11 mouse cellular contexts compared by ENCODE assay signal in the genomic region with DNA sequence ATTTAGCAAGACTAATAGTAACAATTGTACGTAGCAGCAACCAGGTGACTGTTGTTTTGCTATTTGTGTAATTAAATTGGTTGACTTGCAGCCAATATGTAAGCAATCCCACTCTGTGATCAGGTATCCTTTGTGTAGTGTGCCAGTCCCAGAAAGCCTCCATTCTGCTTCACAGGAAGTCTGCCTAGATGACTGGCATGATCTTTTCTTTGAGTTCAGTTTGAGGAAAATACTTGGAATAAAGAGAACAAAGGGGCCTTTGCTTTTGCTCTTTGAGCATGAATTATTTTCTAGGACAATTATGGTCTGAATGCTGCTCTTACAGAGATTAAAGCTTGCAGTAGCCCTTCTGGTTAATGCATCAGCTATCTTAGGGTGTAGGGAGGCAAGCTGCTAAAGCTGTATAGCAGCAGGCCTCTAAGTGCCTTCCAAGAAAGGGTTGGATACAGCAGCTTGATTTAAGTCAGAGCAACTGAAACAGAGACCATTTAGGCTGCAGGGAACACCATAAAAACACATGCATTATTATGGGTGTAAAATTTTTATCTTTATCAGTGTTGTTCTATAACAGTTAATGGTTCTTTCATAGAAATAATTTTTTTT.
DNase-seq lines count a peak whose midpoint lies in the region; ATAC-seq and TF ChIP-seq lines count a peak whose summit lies in the region.
"Had no signal": no experiment of that assay in that cellular context is flagged by ENCODE, and none has a peak within 500 bp of the region (broad histone marks: within the 10 kb centered on the region; RNA-seq: fewer than 3 reads in every experiment).

No protein-coding gene starts in this region.

- TF ChIP-seq CTCF in hindbrain, postnatal 0 days (IDR thresholded peaks at IDR 0.05; ENCODE audit: low read depth): no peak
- TF ChIP-seq CTCF in liver, postnatal 0 days (IDR thresholded peaks at IDR 0.05; ENCODE audit: low read depth): no peak

- H3K4me2 ChIP-seq in forebrain, embryonic 12.5 days: no peak overlapping the region
- H3K4me2 ChIP-seq in hindbrain, postnatal 0 days (ENCODE audit: low read depth, low read length): no peak overlapping the region
- no peak overlapping the region for H3K4me2 ChIP-seq in neural tube, embryonic 13.5 days
- no peak overlapping the region for H3K4me2 ChIP-seq in liver, postnatal 0 days (ENCODE audit: low read depth, low read length)

- H3K4me3 ChIP-seq in forebrain, embryonic 12.5 days (replicated peaks): no peak overlapping the region
- no peak overlapping the region for H3K4me3 ChIP-seq in hindbrain, postnatal 0 days (ENCODE audit: low read length)
- H3K4me3 ChIP-seq in neural tube, embryonic 13.5 days: no peak overlapping the region
- no peak overlapping the region for H3K4me3 ChIP-seq in liver, postnatal 0 days (ENCODE audit: low read depth, low read length)
- H3K4me3 ChIP-seq: erythroblast, embryonic 14.5 days had no signal

- no peak for TF ChIP-seq EP300 in liver, postnatal 0 days (IDR thresholded peaks at IDR 0.05; ENCODE audit: low read depth)

- peak; percentile 91 for ATAC-seq in forebrain, embryonic 12.5 days (ENCODE audit: low FRiP score)
- peak; percentile 84 for ATAC-seq in hindbrain, postnatal 0 days
- ATAC-seq in neural tube, embryonic 13.5 days (ENCODE audit: low read depth): peak; percentile 82
- ATAC-seq in liver, postnatal 0 days: no peak
- ATAC-seq: intestine, postnatal 0 days had no signal

- peak; percentile 42 for DNase-seq in embryo, embryonic 10.5 days (ENCODE audit: low spot score)
- DNase-seq in hindbrain, postnatal 0 days (ENCODE audit: low spot score): peak; percentile 13
- no peak for DNase-seq in liver, postnatal 0 days
- DNase-seq in lung, postnatal 36 days: no peak
- no peak for DNase-seq in spleen, postnatal 10 days (ENCODE audit: low spot score in 2 of 2)
- DNase-seq: cerebellum, postnatal 14 days; kidney, postnatal 36 days had no signal

- H3K9ac ChIP-seq in forebrain, embryonic 12.5 days: no peak overlapping the region
- H3K9ac ChIP-seq in hindbrain, postnatal 0 days (replicated peaks; ENCODE audit: low read length): no peak overlapping the region
- H3K9ac ChIP-seq in neural tube, embryonic 13.5 days: no peak overlapping the region
- H3K9ac ChIP-seq in liver, postnatal 0 days (replicated peaks): no peak overlapping the region

- H3K4me1 ChIP-seq in forebrain, embryonic 12.5 days: peaks cover 12% of the 10 kb centered on the region
- H3K4me1 ChIP-seq in hindbrain, postnatal 0 days (ENCODE audit: insufficient read depth, low read length): no peaks in the 10 kb centered on the region
- H3K4me1 ChIP-seq in neural tube, embryonic 13.5 days (replicated peaks): peaks cover 5% of the 10 kb centered on the region
- no peaks in the 10 kb centered on the region for H3K4me1 ChIP-seq in liver, postnatal 0 days (ENCODE audit: insufficient read depth)

- 7% methylated on average over 1 of the region's 1 CpGs for WGBS in forebrain, embryonic 12.5 days
- WGBS in hindbrain, postnatal 0 days: 28% methylated on average over 1 of the region's 1 CpGs
- WGBS in neural tube, embryonic 13.5 days: 24% methylated on average over 1 of the region's 1 CpGs
- 70% methylated on average over 1 of the region's 1 CpGs for WGBS in liver, postnatal 0 days (ENCODE audit: insufficient replicate concordance)

- H3K27me3 ChIP-seq in forebrain, embryonic 12.5 days: no peaks in the 10 kb centered on the region
- no peaks in the 10 kb centered on the region for H3K27me3 ChIP-seq in hindbrain, postnatal 0 days (ENCODE audit: insufficient read depth, low read length)
- no peaks in the 10 kb centered on the region for H3K27me3 ChIP-seq in neural tube, embryonic 13.5 days
- no peaks in the 10 kb centered on the region for H3K27me3 ChIP-seq in liver, postnatal 0 days (ENCODE audit: insufficient read depth, low read length)

- H3K9me3 ChIP-seq in forebrain, embryonic 12.5 days: no peaks in the 10 kb centered on the region
- H3K9me3 ChIP-seq in hindbrain, postnatal 0 days (ENCODE audit: low read length): 0 out of 2 replicates have a peak, but pooled peaks cover 2% of the 10 kb centered on the region
- 0 out of 2 replicates have a peak, but pooled peaks cover 4% of the 10 kb centered on the region for H3K9me3 ChIP-seq in neural tube, embryonic 13.5 days
- H3K9me3 ChIP-seq in liver, postnatal 0 days (ENCODE audit: low read length): no peaks in the 10 kb centered on the region

- H3K27ac ChIP-seq in forebrain, embryonic 12.5 days: no peak overlapping the region
- H3K27ac ChIP-seq in hindbrain, postnatal 0 days: no peak overlapping the region
- peak overlapping the region; percentile 66 for H3K27ac ChIP-seq in neural tube, embryonic 13.5 days (replicated peaks)
- no peak overlapping the region for H3K27ac ChIP-seq in liver, postnatal 0 days (ENCODE audit: low read depth)

- H3K36me3 ChIP-seq in forebrain, embryonic 12.5 days (replicated peaks): no peaks in the 10 kb centered on the region
- no peaks in the 10 kb centered on the region for H3K36me3 ChIP-seq in hindbrain, postnatal 0 days (ENCODE audit: insufficient read depth, low read length)
- H3K36me3 ChIP-seq in neural tube, embryonic 13.5 days: no peaks in the 10 kb centered on the region
- H3K36me3 ChIP-seq in liver, postnatal 0 days (replicated peaks; ENCODE audit: insufficient read depth, low read length): no peaks in the 10 kb centered on the region

Comparison
In these comparisons a context has a peak if more than half of its experiments do, and no peak if none do; other contexts are left out.
1. DNase-seq: peak in embryo, embryonic 10.5 days (single experiment) and hindbrain, postnatal 0 days (single experiment); none in liver, postnatal 0 days (single experiment), lung, postnatal 36 days (single experiment) and spleen, postnatal 10 days (0 of 2).